Mouse (Mus musculus): Measurements from ENCODE around the gene Dph6.
A peak's percentile ranks its signal among the peaks of the same experiment; 100 is the strongest.
"Not testable (repeated sequence)": the region's sequence is repeated elsewhere in the genome, so short reads cannot be mapped to it uniquely, and the experiment has no call there.

Dph6 gene

DNA sequence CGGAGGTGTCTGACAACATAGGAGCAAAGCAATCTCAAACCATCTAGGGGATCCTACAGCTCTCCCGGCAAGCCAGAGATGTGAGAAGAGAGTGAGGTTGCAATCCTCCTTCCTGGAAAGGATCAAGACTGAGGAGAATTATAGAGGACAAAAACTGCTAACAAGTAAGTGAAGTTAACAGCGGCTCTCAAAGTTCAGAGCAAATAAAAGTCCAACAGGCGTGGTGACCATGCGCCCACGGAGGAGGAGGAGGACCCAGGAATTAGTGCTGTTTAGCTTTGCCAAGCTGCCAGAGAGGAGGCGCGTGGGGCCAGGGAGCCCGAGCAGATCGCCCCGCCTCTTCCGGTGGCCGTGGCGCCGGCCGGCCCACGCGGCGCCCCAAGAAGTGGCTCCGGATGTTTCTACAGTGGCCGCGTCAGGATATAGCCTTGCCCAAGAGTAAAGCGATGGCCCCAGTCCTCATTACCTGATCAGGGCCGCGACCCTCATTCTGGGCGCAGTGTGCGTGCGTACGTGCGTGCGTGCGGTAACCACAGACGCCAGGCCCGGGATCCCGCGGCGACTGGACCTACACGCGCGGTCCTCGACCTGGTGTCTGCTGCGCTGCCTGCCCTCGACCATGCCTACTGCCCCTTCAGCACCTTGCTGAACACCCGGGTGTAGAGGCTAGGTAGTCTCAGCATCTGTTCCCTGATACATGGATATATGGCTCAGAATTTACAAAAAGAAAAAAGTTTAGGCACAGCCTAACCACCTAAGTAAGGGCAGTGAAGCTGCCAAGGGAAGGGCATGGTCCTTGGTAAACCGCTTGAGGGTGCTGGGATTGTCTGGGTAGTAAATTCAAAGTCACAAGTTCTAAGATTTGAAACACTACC, at the start of gene Dph6:
Gene Dph6, minus strand, starts transcription at position 600 of the 875 bp plus-strand sequence.
- DNase-seq: peak; percentile 90 to 91

DNA sequence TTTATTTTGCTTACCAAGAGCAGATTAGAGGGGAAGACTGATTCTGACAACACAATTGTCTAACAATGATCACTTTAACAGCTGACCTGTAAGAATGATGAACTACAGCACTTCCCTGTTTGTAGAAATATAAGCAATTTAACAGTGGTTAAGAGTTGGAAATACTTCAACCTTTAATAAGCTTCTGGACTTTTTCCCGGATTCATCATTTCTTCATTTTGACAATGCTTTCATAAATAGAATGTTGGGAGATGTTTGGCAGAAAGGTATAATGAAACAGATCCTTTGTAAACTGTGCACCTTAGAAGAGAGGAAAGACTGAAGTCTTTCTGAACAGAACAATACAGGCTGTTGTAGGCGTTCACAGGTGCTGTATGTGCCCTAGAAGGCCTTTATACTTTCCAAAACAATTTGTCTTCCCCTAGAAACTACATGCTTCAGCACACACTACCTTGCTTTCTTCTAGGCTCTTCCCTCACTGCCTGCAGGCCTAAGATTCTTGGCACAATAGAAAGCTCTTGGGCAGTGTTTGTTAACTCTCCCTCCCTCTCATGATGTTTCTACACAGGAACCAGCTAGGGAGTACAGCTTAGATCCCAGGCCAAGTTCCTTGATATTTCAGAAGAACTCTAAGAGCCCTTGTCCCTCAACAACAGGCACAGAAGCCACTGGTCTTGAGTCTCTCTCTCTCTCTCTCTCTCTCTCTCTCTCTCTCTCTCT, 46.4 kb upstream of the Dph6 start:
- DNase-seq: no peak

DNA sequence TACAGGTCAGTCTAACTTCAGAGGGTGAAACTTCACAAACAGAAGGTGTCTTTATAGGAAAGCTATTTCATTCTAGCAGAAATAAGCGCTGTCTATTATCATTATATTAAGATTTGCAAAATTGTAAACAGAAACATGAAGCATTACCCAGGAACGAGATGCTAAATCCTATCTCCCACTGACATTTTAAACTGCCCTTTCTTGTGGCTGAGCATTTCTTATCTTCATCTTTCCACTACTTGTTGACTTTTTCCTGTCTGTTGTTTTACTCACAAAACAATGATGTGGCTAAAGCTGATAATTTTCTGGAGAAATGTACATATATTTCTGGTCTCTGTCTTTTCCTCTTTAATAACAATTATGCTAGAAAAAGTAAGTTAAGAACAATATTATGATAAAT, 36.8 kb upstream of the Dph6 start:
- DNase-seq: no peak

DNA sequence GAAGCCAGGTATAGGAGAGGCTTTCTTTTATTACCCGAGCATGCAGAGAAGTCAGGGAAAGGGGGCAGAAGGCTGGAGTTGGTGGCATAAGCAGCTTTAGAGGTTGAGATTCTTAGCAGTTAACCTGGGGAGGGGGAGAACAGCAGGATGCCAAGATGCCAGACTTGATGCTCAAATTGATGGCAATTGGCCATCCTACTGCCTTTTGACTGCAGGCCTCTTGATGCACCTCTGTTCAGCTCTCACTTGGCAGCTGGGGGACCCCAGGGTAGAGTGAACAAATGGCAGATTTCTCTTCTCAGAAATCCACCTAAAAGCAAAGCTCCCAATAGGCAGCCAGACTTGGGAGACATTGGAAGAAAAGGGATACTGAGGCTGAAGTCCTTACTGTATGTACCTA, 32.7 kb upstream of the Dph6 start:
- no peak for DNase-seq

DNA sequence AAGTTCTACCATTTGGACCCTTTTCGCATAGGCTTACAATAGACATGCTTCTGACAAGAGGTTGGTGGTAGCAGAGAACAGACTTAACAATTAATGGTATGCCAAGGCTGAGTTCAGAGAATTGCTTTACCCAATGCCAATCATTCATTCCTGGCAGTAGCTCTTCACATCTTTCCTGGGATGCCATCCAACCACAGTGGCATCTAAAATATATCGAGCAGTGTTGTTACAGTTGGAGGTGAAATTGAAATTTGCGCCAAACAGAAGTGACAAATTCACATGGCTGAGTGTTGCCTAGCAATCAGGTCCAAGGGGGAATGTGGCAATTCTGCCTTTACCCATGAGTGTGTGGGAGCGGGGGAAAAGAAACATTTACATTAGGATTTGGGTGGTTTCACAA, 32.3 kb upstream of the Dph6 start:
- no peak for DNase-seq

DNA sequence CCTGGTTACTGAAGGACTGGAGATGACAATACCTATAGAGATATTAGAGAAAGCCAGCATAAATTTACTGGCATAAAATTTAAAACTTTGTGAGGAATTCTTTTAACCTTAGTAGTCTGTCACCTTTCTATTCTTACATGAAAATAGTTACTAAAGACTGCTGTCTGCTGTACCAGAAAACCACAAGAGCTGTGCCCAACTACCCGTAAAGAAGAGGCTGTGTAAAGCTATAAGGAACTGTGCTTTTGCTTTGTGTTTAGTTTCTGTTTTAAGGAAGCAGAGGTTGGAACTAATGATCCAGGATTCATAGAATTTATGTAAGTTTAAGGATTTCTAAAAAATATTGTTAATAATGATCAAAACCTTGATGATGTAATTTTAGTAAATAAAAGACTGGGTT, 19.1 kb upstream of the Dph6 start:
- DNase-seq: peak in 1 of 2 experiments; percentile 12

DNA sequence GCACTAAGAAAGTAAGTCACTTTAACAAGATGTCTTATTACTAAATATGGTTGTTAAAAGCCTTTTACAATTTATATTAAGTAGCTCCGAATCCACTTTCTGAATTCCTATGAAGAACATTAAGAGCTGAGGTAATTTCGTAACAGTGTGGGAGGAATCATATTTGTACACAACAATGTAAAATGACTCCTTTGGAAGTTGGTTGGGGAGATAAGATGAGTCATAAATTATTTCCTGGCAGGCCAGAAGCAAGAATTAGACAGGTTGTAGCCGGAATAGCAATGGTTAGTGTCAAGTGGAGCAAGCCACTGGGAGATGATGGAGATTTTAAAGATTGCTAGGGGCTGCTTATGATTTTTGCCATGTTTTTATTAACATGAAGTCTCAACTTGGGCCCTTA, 16.2 kb upstream of the Dph6 start:
- no peak for DNase-seq

DNA sequence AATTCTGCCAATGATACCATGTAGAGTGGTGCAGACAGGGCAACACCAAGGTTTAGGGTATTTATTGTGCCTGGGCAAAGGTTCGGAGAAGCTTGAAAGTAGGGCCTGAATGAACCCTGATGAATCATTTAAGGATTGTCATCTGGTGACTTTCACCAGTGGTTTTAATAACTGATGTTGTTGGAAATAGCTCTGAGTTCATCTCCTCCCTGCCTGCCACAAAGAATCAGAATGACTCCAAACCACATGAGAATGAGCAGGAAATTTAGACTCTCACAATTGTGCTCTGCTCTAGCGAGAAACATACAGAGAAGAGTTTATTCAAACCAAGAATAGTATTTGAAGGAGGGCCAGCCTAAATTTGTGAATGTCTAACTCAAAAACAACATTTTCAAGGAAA, 4.2 kb upstream of the Dph6 start:
- DNase-seq: no peak

DNA sequence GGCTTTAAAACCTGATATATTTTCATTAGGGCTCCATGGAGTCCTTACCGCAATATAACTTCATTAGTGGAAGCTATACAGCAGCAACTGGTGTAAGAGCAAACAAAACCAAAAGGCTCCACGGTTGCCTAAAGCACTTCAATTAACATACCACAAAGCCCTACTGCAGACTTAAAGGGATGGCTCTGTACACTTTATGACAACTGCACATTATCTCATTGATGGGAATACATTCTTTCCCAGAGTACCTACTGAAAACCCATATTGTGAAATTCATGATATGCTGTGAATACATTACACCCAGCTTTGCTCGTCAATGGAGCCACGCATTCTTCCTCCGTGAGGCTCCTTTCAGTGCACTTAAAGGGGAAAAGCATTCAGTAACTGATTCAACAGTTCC, 8.5 kb downstream of the Dph6 start:
- DNase-seq: no peak

DNA sequence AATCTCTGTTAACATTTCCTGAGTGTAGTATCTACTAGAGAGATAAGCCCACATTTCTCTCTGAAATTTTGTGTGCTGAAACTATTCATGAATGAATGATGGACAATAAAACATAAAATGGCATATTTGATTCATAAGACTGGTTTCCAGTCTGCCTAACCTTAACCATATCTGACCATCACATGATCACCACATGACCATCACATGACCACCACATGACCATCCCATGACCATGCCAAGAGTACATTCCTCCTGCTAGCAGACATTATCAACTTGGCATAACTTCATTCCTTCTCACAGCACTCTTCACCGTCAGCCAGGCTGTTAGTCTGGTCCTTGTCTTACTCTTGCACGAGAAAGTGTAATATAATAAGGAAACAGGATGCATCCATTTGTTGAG, 10.9 kb downstream of the Dph6 start:
- DNase-seq: no peak

DNA sequence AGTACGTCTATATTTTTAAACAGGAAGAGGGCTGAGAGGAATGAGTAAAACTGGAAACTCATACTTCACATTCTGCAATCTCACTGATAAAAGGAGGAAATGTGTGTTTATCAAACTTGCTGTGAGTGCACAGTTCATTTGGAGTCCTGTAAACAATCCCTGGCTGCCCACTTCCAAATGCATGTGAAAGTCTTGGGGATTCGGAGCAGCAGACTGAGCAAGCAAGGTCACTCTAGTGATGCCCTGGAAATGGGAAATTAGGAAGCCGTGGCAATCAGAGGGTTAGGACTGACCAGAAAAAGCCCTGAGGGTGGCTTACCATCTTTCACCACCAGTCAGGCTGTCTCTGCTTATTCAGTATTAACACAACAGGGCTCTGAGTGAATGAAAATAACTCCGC, 30.1 kb downstream of the Dph6 start:
- DNase-seq: no peak

DNA sequence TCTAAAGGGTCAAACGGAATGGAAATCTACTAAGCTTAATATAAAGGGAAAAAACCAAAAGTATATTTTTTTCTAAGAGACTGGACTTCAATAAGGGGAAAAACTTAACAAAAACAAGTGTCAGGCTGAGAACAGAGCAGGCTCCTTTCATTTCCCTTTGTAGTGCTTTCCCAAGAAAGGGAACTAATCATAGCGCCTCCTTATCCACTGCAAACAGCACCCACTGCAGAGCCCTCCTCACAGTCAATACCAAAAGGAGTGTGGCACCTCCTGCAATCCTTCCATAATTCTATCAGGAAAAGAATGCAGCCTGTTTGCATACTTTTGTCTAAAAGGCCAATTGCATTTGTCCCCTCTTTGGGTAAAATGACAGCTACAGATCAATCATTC, 32.2 kb downstream of the Dph6 start:
- no peak for DNase-seq

DNA sequence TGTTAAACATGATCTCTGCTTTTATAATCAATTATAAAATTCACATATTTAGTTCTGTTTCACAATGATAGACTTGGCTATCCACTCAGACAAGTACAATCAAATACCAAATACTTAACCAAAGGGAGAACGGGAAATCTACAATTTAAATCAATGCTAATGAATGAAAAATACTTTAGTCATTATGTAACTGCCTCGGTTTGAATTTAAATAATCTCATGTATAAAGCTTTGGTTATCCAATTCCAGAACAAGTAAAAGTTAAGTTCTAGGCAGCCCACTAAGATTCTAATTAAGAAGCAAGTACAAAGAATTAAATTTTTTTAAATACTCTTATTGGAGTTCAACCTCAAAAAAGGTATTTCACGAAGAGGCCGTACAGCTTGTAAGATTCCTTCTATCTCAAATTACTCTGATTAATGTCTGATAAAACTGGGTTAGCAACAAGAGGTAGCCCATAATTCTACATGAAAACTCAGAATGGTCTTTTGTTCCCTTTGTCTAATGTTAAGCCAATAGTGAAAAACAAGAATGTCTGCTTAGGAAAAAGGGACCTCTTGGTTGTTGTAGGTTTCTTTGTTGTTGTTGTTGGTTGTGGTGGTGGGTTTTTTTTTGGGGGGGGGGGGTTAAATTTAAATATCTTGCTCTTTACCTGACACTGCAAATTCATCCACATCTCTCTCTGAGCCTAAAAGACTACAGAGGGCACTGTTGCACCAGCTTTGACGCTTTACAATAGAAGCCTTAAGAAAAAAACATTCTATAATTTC, 32.8 kb downstream of the Dph6 start:
- DNase-seq: no peak

DNA sequence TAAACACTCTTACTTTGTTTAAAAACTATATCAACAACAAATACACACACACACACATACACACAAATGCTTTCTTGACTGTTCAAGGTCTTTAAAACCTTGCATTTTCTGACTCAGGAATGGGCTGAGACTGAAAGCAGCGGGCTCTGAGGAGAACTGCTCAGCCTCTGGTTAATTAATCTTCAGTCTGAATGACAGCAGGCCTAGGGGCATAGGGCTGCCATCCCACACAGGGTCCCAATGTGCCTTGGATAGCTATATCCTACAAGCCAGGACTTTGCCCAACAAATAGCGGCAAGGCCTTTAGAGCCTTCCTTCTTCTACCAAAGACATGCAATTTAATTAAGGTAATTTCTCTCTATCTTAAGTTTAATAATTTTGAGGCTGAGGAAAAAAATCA, 43.2 kb downstream of the Dph6 start:
- DNase-seq: no peak

DNA sequence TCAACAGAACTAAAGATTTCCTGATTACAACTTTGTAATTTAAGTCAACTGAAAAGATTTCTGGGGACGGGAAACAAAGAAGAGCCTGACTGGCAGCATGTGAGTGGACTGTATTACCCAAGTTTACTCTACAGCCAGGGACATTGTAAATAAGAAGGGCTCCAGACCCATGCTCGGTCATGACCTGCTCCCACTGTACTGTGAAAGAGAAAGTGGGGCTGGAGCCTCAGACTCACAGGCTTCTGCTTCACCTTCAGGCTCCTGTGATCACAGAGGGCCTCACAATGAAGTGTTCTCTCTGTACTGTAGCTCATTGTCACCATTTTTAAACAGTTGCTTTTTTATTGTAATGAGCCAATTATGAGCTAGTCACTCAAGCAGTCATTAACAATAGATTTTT, 44.7 kb downstream of the Dph6 start:
- DNase-seq: peak in 1 of 2 experiments; percentile 3

DNA sequence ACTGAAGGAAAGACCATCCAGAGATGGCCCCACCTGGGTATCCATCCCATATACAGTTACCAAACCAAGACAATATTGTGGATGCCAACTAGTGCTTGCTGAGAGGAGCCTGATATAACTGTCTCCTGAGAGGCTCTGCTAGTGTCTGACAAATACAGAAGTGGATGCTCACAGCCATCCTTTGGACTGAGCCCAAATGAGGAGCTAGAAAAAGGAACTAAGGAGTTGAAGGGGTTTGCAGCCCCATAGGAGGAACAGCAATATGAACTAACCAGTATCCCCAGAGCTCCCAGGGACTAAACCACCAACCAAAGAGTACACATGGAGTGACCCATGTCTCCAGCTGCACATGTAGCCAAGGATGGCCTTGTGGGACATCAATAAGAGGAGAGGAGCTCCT, 49.6 kb downstream of the Dph6 start:
- not testable (repeated sequence) for DNase-seq

DNA sequence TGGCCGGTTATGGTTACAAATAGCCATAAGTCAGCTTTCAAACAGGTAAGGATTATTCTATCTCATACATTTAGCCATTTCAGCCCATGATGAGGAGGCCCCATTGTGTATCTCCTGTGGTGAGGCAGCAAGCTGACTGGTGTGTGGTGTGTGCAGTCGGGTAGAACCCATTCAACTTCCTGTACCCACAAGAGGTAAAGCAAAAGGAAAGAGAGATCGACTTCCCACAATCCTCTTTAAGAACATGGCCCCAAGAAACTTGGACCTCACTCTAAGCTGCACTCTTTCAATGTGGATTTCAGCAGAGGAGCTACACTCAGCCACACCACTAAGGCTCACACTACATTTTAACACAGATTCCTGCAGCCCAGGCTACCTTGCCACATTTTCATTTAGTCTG, 53.6 kb downstream of the Dph6 start:
- DNase-seq: peak; percentile 4 to 20

DNA sequence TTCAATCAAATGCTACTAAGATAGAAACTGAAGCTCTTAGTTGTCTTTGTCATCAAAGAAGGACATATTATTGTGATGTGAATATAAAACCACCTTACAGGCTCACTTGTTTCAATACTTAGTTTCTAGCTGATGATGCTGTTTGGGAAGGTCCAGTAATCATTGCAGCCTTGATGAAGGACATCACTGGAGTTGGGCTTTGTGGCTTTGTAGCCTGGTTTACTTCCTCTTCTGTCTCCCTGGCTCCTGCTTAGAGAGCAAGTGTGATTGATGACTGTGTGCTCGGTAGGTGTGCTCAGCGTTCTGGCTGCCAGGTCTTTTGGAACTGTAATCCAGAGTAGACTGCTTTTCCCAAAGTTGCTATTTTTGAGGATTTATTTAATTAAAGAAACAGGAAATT, 55.0 kb downstream of the Dph6 start:
- DNase-seq: no peak

DNA sequence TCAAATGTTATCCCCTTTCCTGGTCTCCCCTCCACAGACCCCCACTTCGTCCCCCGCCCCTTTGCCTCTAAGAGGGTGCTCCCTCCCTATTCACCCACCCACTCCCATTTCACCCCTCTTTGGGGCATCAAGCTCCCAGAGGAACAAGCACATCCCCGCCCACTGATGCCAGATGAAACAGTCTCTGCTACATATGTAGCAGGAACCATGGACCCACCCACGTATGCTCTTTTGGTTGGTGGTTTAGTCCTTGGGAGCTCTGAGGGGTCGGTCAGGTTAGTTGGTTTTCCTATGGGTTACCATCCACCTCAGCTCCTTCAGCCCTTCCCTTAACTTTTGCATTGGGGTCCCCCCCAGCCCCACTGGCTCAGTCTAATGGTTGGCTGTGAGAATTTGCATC, 61.4 kb downstream of the Dph6 start:
- no peak for DNase-seq

DNA sequence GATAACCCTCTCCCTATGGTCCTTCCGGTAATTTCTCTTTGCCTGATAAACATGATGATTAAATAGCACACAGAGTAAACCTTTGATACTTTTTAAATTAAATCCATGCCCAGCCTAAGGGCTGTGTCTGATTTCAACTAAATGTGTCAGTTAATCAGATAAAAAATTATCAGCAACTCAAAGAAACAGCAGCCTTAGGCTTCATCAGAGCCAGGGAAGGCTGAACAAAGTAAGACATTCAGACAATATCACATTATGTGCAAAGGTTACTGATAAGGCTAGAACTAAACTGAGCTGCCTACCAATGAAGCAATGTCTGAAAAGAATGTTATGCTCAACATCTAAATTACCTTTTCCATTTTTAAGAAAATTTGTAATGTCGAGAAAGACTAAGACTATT, 74.0 kb downstream of the Dph6 start:
- DNase-seq: no peak

DNA sequence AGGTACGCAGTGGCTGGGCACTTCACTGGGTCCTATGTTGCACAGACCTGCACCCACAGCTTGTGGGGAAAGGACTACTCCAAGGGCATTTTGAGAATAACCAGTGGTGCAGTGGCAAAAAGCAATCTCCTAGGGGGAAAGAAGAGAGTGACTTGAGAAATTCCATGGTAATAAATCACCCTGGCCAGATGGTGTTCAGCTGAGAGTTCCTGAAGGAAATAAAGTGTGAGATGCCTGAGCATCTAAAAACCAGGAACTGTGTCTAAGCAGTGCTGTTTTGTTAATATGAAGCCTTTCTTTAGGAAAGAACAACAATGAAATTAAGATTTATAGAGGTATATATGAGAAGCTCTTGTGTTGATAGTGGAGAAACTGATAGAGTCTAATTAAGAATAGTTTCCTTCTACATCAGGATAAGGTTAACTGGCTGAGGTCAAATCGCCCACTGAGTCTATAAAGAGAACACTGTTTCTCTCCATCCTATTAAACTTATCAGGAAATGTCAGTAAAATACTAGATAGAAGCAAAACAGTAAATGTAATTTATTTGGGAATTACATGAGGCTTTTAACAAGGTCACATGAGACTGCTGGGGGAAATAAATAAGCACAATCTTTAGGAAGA, 111.7 kb downstream of the Dph6 start:
- DNase-seq: no peak

DNA sequence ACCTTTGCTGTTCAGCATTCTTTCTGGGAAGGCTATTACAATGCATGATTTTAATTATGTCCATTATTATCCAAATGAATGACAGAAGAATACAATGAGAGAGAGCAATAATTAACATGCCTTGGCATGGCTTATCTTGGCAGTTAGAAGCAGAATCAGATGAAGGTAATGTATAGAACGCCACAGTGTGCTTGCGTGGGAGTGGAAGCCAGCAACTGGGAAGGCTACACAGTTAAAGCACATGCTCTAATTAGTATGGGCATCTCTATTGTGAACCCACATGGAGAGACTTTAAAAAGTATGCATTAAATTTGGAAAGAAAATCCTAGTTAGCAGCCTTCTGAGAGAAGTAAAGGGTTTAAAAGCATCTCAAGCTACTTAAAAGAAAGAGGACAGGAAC, 112.4 kb downstream of the Dph6 start:
- DNase-seq: no peak

DNA sequence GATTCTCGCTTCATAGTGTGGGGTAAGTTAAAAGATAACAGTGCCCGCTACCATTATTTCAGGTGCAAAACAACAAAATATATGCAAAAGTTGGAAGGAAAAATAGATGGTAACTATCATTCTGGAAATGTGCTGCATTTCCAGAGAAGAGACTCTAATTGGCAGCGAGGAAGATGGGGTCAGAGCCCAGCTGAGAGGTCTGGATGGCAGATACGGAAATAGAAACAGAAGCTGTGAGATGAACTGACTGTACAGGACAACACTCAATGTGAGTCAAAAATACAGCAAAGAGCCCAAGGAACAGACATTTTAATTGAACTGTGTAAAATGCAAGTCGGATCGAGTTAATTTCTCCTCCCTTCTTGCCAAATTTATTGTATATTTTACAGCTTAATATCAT, 114.3 kb downstream of the Dph6 start:
- no peak for DNase-seq

All from B cell, adult 2 months (primary cell).